Mouse (Mus musculus) stomach, embryonic 16.5 days (tissue): ENCODE results near the gene Cacnb1. TPM values are rescaled to one million over a fixed set of nuclear protein-coding genes. Genes with fewer than 3 reads are reported as not detected.

Experiments used
- ATAC-seq: fragments of 200-750 bp; cut with Nextera tagmentation; 2 replicates; pipeline ENCODE4 v1.8.0; 2017; ENCODE audit warnings: moderate number of reproducible peaks, moderate TSS enrichment; ENCODE audit not compliant: insufficient read depth, low FRiP score
- H3K27ac ChIP-seq: fragments of 300-500 bp; sonication (generic); 2 replicates; pipeline ENCODE4 v1.5.1; 2014; ENCODE audit warnings: low read length
- H3K27me3 ChIP-seq: fragments of 300-500 bp; sonication (generic); 2 replicates; pipeline ENCODE4 v1.6.1; 2014; ENCODE audit warnings: low read length, control low read depth, mixed read lengths; ENCODE audit not compliant: control insufficient read depth, insufficient read depth
- H3K36me3 ChIP-seq: fragments of 300-500 bp; sonication (generic); 2 replicates; pipeline ENCODE4 v1.6.1; 2014; ENCODE audit warnings: low read length; ENCODE audit not compliant: control insufficient read depth, insufficient read depth
- H3K4me1 ChIP-seq: fragments of 300-500 bp; sonication (generic); 2 replicates; pipeline ENCODE4 v1.6.1; 2014; ENCODE audit warnings: low read length, control low read depth, mixed read lengths; ENCODE audit not compliant: control insufficient read depth, insufficient read depth
- H3K4me2 ChIP-seq: fragments of 300-500 bp; sonication (generic); 2 replicates; pipeline ENCODE4 v1.6.1; 2014; ENCODE audit warnings: low read depth, low read length, mixed read lengths
- H3K4me3 ChIP-seq: fragments of 300-500 bp; sonication (generic); replicated peaks from 2 replicates; pipeline ENCODE4 v1.5.1; 2014; ENCODE audit warnings: mild to moderate bottlenecking, low read length
- H3K9ac ChIP-seq: fragments of 300-500 bp; sonication (generic); 2 replicates; pipeline ENCODE4 v1.6.1; 2014; ENCODE audit warnings: low read length
- H3K9me3 ChIP-seq: fragments of 300-500 bp; sonication (generic); replicated peaks from 2 replicates; pipeline ENCODE4 v1.6.1; 2016; ENCODE audit warnings: low read length, control low read depth; ENCODE audit not compliant: control insufficient read depth
- WGBS: fragments of 180-500 bp; shearing (Covaris S2); extraction: QIAGEN DNeasy Blood & Tissue Kit; methylation state at CpG from one replicate; pipeline ENCODE4 v1.1.7; 2014; 5-methylcytosine and 5-hydroxymethylcytosine counted together
- polyA plus RNA-seq: library from polyadenylated mRNA; unstranded; fragments of >200 nt; fragmentation: Nextera tagmentation; extraction: Ambion mirVana; gene quantifications from 2 replicates; pipeline ENCODE4 v1.2.1, GENCODE M21; 2015

Gene Cacnb1
- polyA plus RNA-seq, 1 experiment from 2014 or later: 12.1 TPM

DNA sequence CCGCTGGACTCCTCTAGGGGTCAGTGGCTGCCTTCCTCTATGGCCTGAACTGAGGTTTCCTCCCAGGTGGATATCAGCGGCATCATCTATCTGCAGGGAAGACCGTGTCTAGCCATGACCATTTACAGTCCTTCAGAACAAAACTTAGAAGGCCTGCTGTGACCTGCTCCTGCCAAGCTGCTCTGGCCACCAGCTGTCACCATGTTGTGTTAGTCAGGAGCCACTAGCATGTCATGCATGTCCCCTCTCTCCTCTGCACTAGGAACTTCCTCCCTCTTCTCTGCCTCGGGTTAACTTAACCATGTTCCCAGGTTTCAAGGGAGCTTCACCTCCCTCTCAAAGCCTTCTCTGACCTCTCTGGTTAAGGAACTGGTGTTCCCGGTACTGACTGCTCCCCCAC, 23.1 kb downstream of the Cacnb1 start:
- no peaks in the 10 kb centered on the region for H3K36me3 ChIP-seq
- peaks cover 16% of the 10 kb centered on the region for H3K4me1 ChIP-seq
- 49% methylated on average over 5 of the region's 5 CpGs for WGBS
- H3K9ac ChIP-seq: no peak overlapping the region
- ATAC-seq: no peak
- H3K4me3 ChIP-seq: no peak overlapping the region
- no peak overlapping the region for H3K4me2 ChIP-seq
- H3K9me3 ChIP-seq: no peaks in the 10 kb centered on the region
- no peak overlapping the region for H3K27ac ChIP-seq
- peaks cover 6% of the 10 kb centered on the region; the same call in 1 of the 2 replicates for H3K27me3 ChIP-seq

DNA sequence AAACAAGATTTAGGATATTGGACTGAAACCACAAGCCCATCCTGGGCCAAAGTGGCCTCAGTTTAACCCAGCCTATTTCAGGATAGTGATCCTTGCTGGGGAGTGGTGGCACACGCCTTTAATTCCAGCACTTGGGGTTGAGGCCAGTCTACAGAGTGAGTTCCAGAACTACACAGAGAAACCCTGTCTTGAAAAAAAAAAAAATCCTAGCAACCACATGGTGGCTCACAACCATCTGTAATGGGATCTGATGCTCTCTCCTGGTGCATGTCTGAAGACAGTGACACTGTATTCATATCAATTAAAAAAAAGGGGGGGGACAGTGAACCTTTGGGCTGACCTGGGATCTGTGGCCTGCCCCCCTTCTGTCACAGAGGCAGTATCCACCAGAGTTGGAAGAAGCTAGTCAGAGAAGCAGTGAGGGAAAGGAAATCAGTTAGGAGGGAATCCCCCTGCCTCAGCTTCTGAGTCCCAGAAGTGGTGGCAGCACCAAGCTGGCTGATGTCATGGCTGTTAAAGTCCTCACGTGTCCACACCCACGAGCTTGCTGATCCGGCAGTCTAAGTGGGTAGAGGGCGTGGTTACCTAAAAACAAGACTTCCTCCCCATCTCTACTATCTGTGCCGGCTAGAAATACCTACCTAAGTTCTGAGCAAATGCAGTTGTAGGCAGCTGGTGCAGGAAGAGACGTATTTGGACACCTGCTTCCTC, 23.8 kb downstream of the Cacnb1 start:
- Histone ChIP-seq H3K4me1 (peaks cover 18% of the 10 kb centered on the region), H3K27ac (no peak overlapping the region), H3K9me3 (no peaks in the 10 kb centered on the region), H3K9ac (no peak overlapping the region), H3K36me3 (no peaks in the 10 kb centered on the region), H3K4me3 (no peak overlapping the region), H3K4me2 (no peak overlapping the region), H3K27me3 (peaks cover 6% of the 10 kb centered on the region; the same call in 1 of the 2 replicates)
- WGBS: 44% methylated on average over 7 of the region's 7 CpGs
- no peak for ATAC-seq

DNA sequence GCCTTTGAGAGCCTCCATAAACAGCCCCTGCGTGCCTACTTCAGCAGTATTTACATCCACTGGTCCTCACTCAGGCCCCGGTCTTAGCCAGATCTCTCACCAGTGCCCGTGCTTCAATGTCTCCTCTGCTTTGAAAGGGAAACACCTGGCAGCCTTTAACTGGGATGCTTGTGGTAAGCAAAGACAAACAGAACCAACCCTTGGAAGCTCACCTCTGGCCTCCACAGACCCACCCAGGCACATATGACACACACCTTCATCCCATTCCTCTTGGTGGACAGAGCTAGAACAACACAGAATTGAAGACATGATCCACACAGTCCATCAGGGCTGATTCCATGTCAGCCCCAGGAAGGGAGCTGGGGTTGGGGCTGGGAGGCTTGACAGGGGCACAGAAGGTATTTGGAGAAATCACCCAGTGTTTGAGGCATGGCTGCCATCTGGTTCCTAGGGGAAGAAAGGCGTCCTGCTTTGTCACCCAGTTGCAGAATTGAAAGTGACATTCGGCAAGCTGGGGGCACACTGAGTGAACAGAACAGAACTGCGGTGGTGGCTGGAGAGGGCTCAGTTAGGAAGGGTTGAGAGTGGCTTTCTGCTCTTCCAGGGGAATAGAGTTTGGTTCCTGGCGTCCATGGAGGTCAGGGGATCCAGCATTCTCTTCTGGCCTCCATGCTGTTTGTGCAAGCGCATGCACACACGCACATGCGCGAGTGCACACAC, 24.6 kb downstream of the Cacnb1 start:
- Histone ChIP-seq H3K27me3 (peaks cover 6% of the 10 kb centered on the region; the same call in 1 of the 2 replicates), H3K9me3 (no peaks in the 10 kb centered on the region), H3K27ac (no peak overlapping the region), H3K9ac (no peak overlapping the region), H3K4me2 (no peak overlapping the region), H3K4me1 (peaks cover 15% of the 10 kb centered on the region), H3K4me3 (no peak overlapping the region), H3K36me3 (no peaks in the 10 kb centered on the region)
- 67% methylated on average over 11 of the region's 11 CpGs for WGBS
- no peak for ATAC-seq

DNA sequence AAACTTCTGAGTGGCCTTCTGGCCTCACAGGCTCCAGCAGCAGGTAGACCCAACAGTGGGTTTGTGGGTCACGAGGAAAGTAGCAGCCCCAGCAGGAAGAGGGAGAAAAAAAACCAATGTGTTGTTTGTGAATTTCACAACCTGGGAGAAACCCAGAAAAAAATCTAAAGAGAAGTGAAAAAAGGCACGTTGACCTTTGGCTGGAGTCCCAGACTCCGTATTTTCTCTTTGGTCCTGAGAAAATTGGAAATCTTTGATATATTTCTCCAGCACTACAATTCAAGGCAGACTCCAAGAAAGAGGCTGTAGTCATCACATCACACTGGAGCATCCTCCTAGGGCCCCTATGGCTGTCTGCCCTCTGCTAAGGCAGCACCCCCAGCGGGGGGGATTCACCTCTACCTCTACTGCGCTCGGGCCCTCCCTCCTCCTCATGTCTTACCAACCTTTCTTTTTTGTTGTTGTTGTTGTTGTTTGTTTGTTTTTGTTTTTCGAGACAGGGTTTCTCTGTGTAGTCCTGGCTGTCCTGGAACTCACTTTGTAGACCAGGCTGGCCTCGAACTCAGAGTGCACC, 25.4 kb downstream of the Cacnb1 start:
- H3K36me3 ChIP-seq: no peaks in the 10 kb centered on the region
- H3K27me3 ChIP-seq: peaks cover 6% of the 10 kb centered on the region; the same call in 1 of the 2 replicates
- H3K9me3 ChIP-seq: no peaks in the 10 kb centered on the region
- peaks cover 15% of the 10 kb centered on the region for H3K4me1 ChIP-seq
- no peak overlapping the region for H3K9ac ChIP-seq
- no peak for ATAC-seq
- H3K4me2 ChIP-seq: no peak overlapping the region
- no peak overlapping the region for H3K4me3 ChIP-seq
- 76% methylated on average over 8 of the region's 8 CpGs for WGBS
- no peak overlapping the region for H3K27ac ChIP-seq

DNA sequence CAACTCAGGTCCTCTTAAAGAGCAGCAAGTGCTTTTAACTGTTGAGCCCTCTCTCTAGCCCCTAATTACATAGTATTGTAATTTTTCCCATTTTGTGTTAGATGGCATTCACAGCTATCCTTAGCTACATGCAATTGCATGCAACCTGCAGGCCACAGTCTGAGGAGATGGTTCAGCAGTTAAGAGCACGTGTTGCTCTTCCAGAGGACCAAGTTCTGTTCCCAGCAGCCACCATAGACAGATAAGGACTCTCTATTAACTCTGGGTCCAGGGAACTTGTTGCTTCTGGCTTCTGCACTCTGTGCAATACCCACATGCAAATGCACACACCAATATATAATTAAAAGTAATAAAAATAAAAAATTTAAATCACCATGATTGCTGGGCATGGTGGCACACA, 26.1 kb downstream of the Cacnb1 start:
- Histone ChIP-seq H3K9ac (no peak overlapping the region), H3K4me3 (no peak overlapping the region), H3K4me1 (peaks cover 12% of the 10 kb centered on the region), H3K36me3 (no peaks in the 10 kb centered on the region), H3K27me3 (peaks cover 6% of the 10 kb centered on the region; the same call in 1 of the 2 replicates), H3K4me2 (no peak overlapping the region), H3K27ac (no peak overlapping the region), H3K9me3 (no peaks in the 10 kb centered on the region)
- ATAC-seq: no peak
- WGBS: 75% methylated on average over 1 of the region's 1 CpGs

DNA sequence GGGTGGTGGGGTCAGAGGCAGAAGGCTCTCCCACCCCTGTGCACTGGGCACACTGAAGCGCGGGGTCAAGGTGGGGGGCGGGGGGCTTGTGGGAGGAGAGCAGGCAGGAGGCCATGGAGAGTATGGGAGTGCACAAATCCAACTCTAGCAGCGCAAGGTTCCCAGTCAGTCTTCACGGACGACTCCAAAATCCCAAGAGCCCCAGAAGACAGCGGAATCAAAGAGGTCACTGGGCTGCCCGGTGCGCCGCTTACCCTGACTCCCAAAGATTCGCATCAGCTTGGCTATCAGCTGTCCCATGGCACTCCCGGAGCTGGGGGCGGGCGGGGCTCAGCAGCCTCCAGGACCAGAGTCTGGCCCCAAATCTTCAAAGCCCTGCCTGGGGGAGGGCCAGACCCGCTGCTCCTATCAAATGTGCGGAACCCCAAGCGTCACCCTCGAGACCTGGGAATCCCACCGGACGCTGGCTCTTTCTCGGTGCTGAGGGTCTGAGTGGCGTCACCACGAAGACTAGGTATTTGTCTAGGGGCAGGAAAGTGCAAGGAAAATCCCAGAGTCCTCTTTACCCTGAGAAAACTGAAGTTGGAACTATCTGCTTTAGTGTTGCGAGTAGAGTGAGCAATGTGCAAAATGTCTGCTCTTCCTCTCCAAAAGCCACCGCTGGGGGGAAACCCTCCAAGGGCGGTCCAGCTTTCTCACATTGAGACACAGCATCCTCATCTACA, 27.1 kb downstream of the Cacnb1 start, which contains the start of gene Arl5c:
Arl5c (minus strand) TSS at position 618 of the 725 bp plus-strand sequence.
- peak; percentile 38 for ATAC-seq
- H3K27me3 ChIP-seq: peaks cover 6% of the 10 kb centered on the region; the same call in 1 of the 2 replicates
- peak within 1 kb of the TSS; percentile 92 for H3K4me2 ChIP-seq
- H3K27ac ChIP-seq: no peak within 1 kb of the TSS
- H3K9me3 ChIP-seq: no peaks in the 10 kb centered on the region
- H3K4me3 ChIP-seq: peak within 1 kb of the TSS; percentile 55
- WGBS: 2% methylated on average over 26 of the region's 26 CpGs
- H3K36me3 ChIP-seq: no peaks in the 10 kb centered on the region
- peak within 1 kb of the TSS; percentile 69 for H3K9ac ChIP-seq
- peaks cover 12% of the 10 kb centered on the region for H3K4me1 ChIP-seq

DNA sequence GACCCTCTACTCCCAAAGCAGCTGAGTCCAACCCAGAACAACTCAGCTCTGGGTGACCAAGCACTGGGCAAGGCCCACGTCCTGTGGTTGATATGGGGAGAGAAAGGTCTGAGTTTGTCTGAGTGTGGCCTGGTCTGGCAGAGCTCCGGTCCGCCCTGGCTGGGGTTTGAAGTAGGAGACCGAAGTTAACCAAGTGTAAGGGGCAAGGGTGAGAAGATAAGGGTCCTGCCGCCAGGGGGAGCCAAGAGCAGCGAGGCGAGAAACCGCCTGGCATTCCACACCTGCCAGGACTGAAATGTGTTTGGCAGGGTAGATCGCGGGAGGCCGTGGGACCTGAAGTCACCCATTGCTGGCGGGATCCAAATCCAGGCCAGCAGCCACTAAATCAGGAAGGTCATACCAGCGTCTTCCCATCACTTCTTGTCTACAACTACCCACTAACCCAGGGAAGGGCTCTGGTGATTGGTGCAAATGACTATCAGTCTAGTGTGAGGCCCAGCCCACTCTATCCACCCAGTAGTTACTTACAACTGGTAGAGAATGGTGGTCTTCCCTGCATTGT, 28.2 kb downstream of the Cacnb1 start:
- H3K27ac ChIP-seq: no peak overlapping the region
- peak overlapping the region; percentile 92 for H3K4me2 ChIP-seq
- peak; percentile 37; the same call in 1 of the 2 replicates for ATAC-seq
- peak overlapping the region; percentile 55 for H3K4me3 ChIP-seq
- H3K9ac ChIP-seq: peak overlapping the region; percentile 69
- H3K9me3 ChIP-seq: no peaks in the 10 kb centered on the region
- WGBS: 10% methylated on average over 13 of the region's 13 CpGs
- H3K27me3 ChIP-seq: no peaks in the 10 kb centered on the region; the same call in 1 of the 2 replicates
- peaks cover 20% of the 10 kb centered on the region for H3K4me1 ChIP-seq
- H3K36me3 ChIP-seq: no peaks in the 10 kb centered on the region

DNA sequence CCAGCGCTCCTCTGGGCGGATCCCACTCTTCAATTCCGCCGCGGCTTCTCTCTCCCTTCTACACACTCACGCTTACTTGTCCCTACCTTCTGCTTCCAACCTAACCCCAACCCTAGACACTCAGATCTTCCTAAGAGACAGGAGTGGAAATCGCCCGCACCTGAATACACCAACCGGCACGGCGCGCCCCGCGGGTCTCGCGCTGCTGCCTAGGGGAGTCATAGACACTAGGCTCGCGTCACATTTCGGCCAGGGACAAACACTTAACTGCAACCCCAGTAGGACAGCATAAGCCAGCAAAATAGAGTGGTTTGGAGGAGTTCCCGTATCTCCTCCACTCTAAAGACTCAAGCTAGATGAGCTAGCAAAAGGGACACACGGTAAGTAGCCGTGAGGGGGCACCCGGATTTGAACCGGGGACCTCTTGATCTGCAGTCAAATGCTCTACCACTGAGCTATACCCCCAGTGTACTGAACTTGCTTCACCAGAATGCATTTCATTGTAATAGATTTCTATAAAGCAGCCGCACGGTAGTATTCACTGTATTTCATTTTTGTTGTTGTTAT, 34.2 kb downstream of the Cacnb1 start:
- peak overlapping the region; percentile 87 for H3K27ac ChIP-seq
- no peaks in the 10 kb centered on the region for H3K9me3 ChIP-seq
- peak overlapping the region; percentile 65 for H3K4me3 ChIP-seq
- H3K9ac ChIP-seq: peak overlapping the region; percentile 75
- H3K36me3 ChIP-seq: no peaks in the 10 kb centered on the region
- H3K4me1 ChIP-seq: peaks cover 14% of the 10 kb centered on the region
- peak; percentile 87 for ATAC-seq
- peaks cover 16% of the 10 kb centered on the region for H3K27me3 ChIP-seq
- under 1% methylated on average over 26 of the region's 26 CpGs for WGBS
- H3K4me2 ChIP-seq: peak overlapping the region; percentile 67
